Mouse (Mus musculus) adrenal gland, postnatal 10 days (tissue): ENCODE measurements around the gene Cox14. TPM values are rescaled to one million over a fixed set of nuclear protein-coding genes. Genes with fewer than 3 reads are reported as not detected.
"Not testable (repeated sequence)": the region's sequence is repeated elsewhere in the genome, so short reads cannot be mapped to it uniquely, and the experiment has no call there.

Source experiments
- DNase-seq: peaks from one replicate; pipeline ENCODE4 v3.0.0; 2021; ENCODE audit warnings: mixed read lengths
- long read RNA-seq, 2 experiments: library from polyadenylated mRNA; stranded (forward); transcript quantifications; one replicate each; pipeline ENCODE4 v2.0.0; 2021
- total RNA-seq, 2 experiments: library from RNA; stranded (reverse); gene quantifications; 2 replicates each; pipeline ENCODE4 v1.2.3; 2021

Gene Cox14
- 100 to 1,000 TPM; 178 to 185 TPM for total RNA-seq
- long read RNA-seq, experiment 1, transcript Cox14-201 (2 exons, 723 nt) = major isoform, 354 of 380 reads
- long read RNA-seq, experiment 1, partial matches to known transcripts = 25 of 380 reads
- long read RNA-seq, experiment 1, other reads (novel, unspliced or antisense) = 1 of 380 reads
- long read RNA-seq, experiment 2, transcript Cox14-201 (2 exons, 723 nt) = major isoform, 313 of 332 reads
- long read RNA-seq, experiment 2, partial matches to known transcripts = 0 of 332 reads
- long read RNA-seq, experiment 2, other reads (novel, unspliced or antisense) = 19 of 332 reads

- DNase-seq = peak; percentile 96
These were observed at the start of gene Cox14 for GRCm38 (mm10) chr15:99725341-99726155. TSS of gene Cox14 (plus strand) at chr15:99725618.

DNA sequence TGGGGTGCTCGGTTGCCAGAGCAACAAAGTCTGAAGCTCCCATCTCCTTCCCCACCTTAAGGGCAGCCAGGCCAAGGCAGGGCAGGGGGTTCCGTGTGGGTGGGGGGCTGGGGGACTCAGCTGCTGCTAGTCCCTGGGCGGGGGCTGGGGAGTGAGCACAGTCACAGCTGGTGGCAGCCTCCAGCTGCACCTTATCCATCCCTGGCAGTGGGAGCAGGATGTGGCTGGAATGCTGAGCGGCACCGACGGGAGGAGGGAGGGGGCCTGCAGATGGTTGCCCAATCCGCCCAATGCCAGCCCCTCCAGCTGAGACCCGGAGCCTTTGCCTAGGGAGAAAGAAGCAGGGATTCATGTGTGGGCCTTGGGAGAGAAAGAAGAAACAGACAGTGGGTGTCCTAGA, 48.3 kb upstream of the Cox14 start:
- DNase-seq = no peak

DNA sequence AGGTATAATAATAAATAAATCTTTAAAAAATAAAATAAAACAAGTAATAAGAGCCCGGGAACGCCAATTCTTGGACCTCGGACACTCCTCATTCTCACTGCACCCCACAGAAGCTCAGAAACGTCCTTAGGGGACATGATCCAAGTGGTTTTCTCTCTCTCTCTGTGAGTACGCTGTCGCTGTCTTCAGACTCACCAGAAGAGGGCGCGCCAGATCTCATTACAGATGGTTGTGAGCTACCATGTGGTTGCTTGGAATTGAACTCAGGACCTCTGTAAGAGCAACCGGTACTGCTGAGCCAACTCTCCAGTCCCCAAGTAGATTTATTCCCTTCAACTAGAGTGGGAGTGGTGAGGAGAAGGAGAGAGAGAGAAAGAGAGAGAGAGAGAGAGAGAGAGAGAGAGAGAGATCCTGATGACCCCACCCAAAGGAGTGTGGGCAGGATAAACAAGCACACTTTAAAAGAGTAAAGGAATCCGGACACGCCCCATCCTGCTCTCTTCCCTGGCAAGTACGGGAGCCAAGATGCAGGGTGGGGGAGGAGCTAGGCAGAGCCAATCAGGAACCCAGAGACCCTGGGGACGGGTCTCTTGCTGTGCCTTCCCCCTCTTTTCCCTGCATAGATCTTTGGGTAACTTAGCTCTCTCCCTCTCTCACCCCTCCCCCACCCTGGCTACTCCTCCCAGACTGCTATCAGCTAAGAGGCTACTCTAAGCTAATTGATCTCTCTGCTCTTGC, 47.2 kb upstream of the Cox14 start:
- peak; percentile 57 for DNase-seq

GRCm38 (mm10) chr15:99679008-99679407, 46.4 kb upstream of the Cox14 start:
- DNase-seq = no peak

- DNase-seq = no peak
These were observed 42.5 kb upstream of the Cox14 start for GRCm38 (mm10) chr15:99682880-99683279.

DNA sequence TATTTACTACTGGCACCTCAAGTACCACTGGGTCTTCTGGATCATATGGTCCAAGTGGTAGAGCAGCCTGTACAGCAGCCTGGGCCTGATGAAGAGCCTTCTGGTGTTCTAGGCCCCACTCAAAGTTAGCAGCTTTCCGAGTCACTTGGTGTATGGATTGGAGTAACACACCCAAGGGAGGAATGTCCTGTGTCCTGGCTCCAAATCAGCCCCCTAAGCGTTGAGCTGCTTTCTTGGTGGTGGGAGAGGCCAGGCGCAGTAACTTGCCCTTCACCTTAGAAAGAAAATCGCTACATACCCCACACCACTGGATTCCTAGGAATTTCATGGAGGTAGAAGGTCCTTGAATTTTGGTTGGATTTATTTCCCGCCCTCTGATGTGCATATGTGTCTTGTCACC, 41.3 kb upstream of the Cox14 start:
- no peak for DNase-seq

- DNase-seq = peak; percentile 73
These were observed 36.7 kb upstream of the Cox14 start for GRCm38 (mm10) chr15:99688712-99689111.

DNA sequence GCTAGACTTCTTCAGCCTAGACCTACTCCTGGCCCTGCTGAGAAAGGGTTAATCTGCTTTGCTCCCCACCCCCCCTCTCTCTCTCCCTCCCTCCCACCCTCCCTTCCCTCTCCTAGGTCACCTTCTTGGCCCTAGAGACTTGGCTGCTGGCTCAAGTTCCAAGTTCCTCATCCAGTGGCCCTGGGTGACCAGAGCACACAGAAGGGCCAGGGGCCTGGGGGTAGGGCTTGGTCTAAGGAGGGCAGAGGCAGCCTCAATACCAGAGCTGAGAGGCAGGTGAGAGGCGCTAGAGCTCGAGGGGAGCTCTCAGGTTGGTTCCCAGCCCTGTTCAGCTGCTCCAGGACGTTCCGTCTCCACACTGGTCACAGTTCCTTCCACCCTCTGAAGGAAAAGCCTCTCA, 34.5 kb upstream of the Cox14 start:
- no peak for DNase-seq

GRCm38 (mm10) chr15:99691976-99692375, 33.4 kb upstream of the Cox14 start:
- no peak for DNase-seq

GRCm38 (mm10) chr15:99697309-99697708, 28.1 kb upstream of the Cox14 start:
- DNase-seq = no peak

GRCm38 (mm10) chr15:99698533-99699085, 26.8 kb upstream of the Cox14 start:
- no peak for DNase-seq

DNA sequence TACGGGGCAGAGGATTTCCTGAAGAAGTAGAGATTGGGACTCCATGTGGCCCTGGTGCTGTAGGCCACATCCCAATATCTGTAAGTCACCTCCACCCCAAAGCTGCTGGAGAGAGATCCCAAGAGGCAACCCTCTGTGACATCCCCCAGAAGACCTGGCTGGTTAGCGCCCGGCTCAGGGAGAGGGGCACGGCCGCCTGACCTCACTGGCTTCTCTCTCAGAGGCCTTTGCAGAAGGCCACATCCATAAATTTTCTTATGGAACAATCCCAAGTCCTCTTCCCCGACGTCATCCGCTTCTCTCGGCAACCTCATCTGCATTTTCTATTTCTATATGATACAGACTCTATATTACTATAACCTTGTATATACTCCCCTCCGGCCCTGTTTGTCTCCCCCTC, 25.7 kb upstream of the Cox14 start:
- DNase-seq = peak; percentile 50

- no peak for DNase-seq
These were observed 25.0 kb upstream of the Cox14 start for GRCm38 (mm10) chr15:99700219-99701106.

- not testable (repeated sequence) for DNase-seq
These were observed 23.8 kb upstream of the Cox14 start for GRCm38 (mm10) chr15:99701640-99701998.

DNA sequence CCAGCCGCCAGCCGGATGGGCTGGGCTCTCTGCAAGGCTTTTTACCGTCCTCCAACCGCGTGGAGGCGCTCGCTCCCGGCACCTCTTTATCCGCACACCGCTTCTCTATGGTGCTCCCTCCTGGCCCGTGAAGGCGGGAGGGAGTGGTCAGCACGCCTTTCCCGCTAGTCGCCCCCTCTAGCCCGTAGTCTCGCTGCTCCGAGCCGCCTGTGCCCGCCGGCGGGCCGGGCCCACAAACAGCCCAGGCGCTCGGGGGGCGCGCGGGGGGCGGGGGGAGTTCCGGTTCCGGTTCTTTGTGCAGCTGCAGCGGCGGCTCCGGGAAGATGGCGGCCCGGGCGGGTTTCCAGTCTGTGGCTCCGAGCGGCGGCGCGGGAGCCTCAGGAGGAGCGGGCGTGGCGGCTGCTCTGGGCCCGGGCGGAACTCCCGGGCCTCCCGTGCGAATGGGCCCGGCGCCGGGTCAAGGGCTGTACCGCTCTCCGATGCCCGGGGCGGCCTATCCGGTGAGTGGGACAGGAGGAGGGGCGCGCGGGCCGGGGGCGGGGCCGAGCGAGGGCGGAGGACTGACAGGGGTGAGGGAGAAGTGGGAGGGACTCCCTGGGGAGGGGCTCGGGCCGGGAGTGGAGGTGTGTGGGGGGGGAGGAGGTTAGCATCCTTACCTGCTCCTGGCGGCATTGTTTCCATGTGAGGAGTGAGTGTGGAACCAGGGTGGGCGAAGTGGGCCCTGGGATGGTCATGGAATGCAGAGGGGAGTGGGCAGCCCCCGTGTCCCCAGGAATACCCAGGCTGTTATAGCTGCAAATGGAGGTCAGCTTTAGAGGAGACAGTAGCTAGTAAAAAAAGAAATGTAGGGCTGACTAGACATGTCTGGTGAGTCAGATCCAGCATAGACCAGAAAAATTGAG, 23.2 kb upstream of the Cox14 start, which contains the start of gene Smarcd1:
Smarcd1 (plus strand) TSS at position 131 of the 902 bp plus-strand sequence.
- DNase-seq = peak; percentile 98

- no peak for DNase-seq
These were observed 22.3 kb upstream of the Cox14 start for GRCm38 (mm10) chr15:99703104-99703503.

DNA sequence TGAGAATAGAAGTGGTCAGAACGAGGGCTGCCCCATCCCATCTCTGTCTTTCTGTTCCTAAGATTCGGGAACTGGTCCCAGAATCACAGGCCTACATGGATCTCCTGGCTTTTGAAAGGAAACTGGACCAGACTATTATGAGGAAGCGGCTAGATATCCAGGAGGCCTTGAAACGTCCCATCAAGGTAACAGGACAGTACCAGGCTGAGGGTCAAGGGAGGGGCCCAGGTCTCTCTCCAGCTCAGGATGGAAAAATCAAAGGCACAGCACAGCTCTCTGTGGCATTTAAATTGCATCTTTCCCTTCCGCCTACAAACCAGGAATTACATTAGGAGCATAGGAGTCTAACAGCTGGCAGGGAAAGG, 21.8 kb upstream of the Cox14 start:
- no peak for DNase-seq

DNA sequence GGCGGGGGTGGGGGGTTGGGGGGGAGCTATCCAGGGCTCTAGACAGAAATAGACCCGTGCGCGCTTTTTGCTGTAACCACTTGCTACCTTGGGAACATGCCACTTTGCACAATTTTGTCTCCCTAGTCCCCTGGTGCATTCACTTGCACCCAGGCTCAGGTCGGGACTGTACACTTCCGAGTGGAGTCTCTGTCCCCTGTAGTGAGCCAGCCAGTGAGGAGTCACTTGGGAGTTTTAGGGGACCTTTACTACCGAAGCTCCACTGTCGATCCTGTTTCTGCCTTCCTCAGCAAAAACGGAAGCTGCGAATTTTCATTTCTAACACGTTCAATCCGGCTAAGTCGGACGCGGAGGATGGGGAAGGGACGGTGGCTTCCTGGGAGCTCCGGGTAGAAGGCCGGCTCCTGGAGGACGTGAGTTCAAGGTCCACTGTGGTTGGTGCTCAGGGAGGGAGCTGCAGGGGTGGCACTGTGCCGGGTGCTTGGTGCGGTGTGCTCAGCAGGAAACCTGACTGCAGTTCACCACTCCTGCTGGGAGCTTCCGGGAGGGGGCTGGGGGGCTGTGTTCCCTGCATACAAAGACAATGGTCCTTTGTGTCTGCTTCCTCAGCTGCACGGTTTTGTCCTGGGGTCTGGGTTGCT, 21.3 kb upstream of the Cox14 start:
- DNase-seq = peak; percentile 72

DNA sequence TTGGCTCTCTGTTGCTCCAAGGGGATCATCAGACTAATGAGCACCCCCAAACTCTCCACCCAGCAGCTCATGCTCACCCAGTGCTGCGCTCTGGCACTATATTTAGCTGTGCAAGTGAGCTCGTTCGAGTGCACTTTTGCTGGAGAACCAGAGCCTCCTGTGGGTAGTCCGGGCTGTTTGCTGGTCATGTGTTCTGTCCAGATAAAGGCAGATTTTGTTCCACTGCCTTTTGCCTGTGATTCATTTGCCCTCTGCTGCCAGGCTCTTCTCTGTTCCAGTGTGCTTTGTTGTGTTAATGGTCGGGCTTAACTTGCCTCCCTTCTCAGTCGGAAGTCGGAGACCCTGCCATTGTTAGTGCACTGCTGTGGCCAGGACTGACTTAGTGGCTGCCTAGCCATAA, 20.5 kb upstream of the Cox14 start:
- peak; percentile 50 for DNase-seq
